Mouse (Mus musculus) hindbrain, embryonic 12.5 days (tissue): ENCODE data around the gene Hoxc4. TPM values are rescaled to one million over a fixed set of nuclear protein-coding genes. Genes with fewer than 3 reads are reported as not detected.

Source experiments
- ATAC-seq: fragments of 200-750 bp; cut with Nextera tagmentation; 2 replicates; pipeline ENCODE4 v1.8.0; 2017; ENCODE audit warnings: moderate TSS enrichment; ENCODE audit not compliant: low FRiP score
- H3K27ac ChIP-seq: fragments of 300-500 bp; sonication (generic); 2 replicates; pipeline ENCODE4 v1.5.1; 2016; ENCODE audit warnings: mild to moderate bottlenecking
- H3K27me3 ChIP-seq: fragments of 300-500 bp; sonication (generic); 2 replicates; pipeline ENCODE4 v1.6.1; 2016; ENCODE audit warnings: mild to moderate bottlenecking
- H3K36me3 ChIP-seq: fragments of 300-500 bp; sonication (generic); 2 replicates; pipeline ENCODE4 v1.6.1; 2016; ENCODE audit warnings: mild to moderate bottlenecking
- H3K4me1 ChIP-seq: fragments of 300-500 bp; sonication (generic); 2 replicates; pipeline ENCODE4 v1.6.1; 2016
- H3K4me2 ChIP-seq: fragments of 300-500 bp; sonication (generic); replicated peaks from 2 replicates; pipeline ENCODE4 v1.6.1; 2016; ENCODE audit warnings: mild to moderate bottlenecking
- H3K4me3 ChIP-seq: fragments of 300-500 bp; sonication (generic); 2 replicates; pipeline ENCODE4 v1.5.1; 2016; ENCODE audit warnings: mild to moderate bottlenecking
- H3K9ac ChIP-seq: fragments of 300-500 bp; sonication (generic); 2 replicates; pipeline ENCODE4 v1.6.1; 2016; ENCODE audit warnings: mild to moderate bottlenecking, moderate library complexity
- H3K9me3 ChIP-seq: fragments of 300-500 bp; sonication (generic); replicated peaks from 2 replicates; pipeline ENCODE4 v1.6.1; 2016; ENCODE audit warnings: mild to moderate bottlenecking
- WGBS: fragments of 180-500 bp; shearing (Covaris S2); methylation state at CpG from one replicate; pipeline ENCODE4 v1.1.7; 2016; 5-methylcytosine and 5-hydroxymethylcytosine counted together
- polyA plus RNA-seq: library from polyadenylated mRNA; unstranded; fragments of >200 nt; fragmentation: Nextera tagmentation; extraction: Ambion mirVana; gene quantifications from 2 replicates; pipeline ENCODE4 v1.2.1, GENCODE M21; 2016

Gene Hoxc4
- polyA plus RNA-seq, 1 experiment from 2014 or later: 34.5 TPM

DNA sequence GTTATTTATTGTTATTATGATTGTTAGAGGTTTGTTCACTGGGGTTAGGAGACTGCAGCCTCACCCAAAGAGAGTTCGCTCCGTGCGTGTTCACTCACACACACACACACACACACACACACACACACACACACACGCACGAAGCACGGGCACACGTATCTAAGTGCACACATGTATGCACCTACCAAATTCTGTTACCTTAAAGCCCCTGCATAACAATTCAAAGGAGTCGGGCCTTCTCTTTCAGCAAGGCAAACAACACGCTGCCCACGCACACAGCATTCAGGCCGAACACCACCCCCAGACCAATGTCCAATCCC, 41.2 kb downstream of the Hoxc4 start:
- peak overlapping the region; percentile 43 for H3K4me2 ChIP-seq
- no peaks in the 10 kb centered on the region for H3K9me3 ChIP-seq
- peak overlapping the region; percentile 32 for H3K4me3 ChIP-seq
- ATAC-seq: no peak
- no peaks in the 10 kb centered on the region for H3K36me3 ChIP-seq
- peak overlapping the region; percentile 92 for H3K27ac ChIP-seq
- H3K4me1 ChIP-seq: peaks cover 4% of the 10 kb centered on the region; the same call in 1 of the 2 replicates
- peak overlapping the region; percentile 68 for H3K9ac ChIP-seq
- 2% methylated on average over 11 of the region's 11 CpGs for WGBS
- H3K27me3 ChIP-seq: peaks cover 94% of the 10 kb centered on the region

DNA sequence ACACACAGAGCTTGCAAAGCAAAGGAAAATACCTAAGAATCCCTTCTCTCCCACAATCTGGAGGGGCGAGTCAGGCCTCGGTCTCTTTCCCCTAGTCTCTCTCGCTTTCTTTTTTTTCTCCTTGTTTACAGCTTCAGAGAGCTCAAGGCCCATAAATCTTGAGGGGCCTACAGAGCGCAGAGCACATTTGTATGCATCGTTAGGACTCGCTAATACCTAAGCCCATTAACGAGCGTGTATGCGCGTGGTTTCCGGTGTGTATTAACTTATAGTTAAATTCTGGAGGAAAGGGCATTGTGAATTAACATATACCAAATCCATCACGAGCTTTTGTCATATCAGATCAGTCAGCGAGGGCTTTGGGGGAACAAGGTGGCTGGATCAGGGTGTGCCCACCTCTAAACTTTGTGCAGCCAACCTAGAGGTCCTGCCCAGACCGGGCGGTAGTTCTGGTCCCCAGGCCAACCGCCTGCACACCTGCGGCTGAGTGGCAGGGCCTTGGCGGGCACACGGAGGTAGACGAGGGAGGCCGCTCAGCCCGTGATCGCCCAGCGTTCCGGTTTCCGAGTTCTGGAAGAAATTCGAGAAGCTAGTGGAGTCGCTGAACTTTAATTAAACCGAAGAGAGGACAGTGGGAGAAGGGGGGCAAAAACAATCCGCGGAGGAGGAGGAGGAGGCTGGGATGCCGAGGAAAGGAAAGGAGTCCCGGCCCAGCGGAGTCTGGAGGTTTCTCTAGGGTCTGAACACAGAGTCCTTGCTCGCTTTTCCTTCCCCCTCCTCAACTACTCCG, 41.8 kb downstream of the Hoxc4 start:
- H3K36me3 ChIP-seq: no peaks in the 10 kb centered on the region
- peaks cover 94% of the 10 kb centered on the region for H3K27me3 ChIP-seq
- peak overlapping the region; percentile 68 for H3K9ac ChIP-seq
- ATAC-seq: peak; percentile 68
- peak overlapping the region; percentile 43 for H3K4me2 ChIP-seq
- peak overlapping the region; percentile 92 for H3K27ac ChIP-seq
- H3K9me3 ChIP-seq: no peaks in the 10 kb centered on the region
- H3K4me3 ChIP-seq: peak overlapping the region; percentile 32
- peaks cover 4% of the 10 kb centered on the region; the same call in 1 of the 2 replicates for H3K4me1 ChIP-seq
- WGBS: 2% methylated on average over 36 of the region's 36 CpGs

DNA sequence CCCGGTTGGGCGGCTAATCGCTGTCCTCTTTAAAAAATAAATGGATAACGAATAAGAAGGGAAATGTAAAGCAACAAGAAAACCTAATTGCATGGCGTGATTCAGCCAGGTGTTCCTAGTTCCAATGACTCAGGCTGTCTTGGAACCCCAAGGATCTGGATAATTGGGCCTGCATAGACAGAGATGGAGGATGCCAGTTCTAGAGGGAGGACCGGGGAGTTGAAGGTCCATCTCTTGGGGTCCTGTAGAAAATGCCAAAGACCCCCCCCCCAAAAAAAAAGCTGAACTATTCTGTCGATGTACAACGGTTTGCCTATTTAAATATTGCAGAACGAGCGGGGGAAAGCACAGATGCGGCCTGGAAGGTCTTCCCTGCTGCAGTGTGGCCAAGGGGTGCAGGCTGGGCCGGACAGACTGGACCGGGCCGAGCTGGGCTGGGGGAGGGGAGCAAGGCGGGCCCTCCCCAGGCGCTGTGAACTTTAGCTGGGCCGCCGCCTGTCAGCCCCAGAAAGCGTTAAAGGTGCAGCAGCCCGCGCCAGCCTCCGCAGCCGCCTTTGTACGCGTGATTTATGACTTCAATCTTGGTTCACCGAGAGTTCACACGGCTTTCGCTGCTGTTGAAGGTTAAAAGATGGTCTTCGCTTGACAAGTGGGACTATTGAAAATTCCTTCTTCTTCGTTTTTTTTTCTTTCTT, 42.5 kb downstream of the Hoxc4 start:
- no peaks in the 10 kb centered on the region for H3K9me3 ChIP-seq
- peak overlapping the region; percentile 92 for H3K27ac ChIP-seq
- peak overlapping the region; percentile 20; the same call in 1 of the 2 replicates for H3K9ac ChIP-seq
- H3K4me3 ChIP-seq: peak overlapping the region; percentile 32; the same call in 1 of the 2 replicates
- H3K4me2 ChIP-seq: peak overlapping the region; percentile 43
- WGBS: 1% methylated on average over 30 of the region's 30 CpGs
- H3K27me3 ChIP-seq: peaks cover 95% of the 10 kb centered on the region
- ATAC-seq: no peak; the same call in 1 of the 2 replicates
- H3K36me3 ChIP-seq: no peaks in the 10 kb centered on the region
- peaks cover 4% of the 10 kb centered on the region; the same call in 1 of the 2 replicates for H3K4me1 ChIP-seq

DNA sequence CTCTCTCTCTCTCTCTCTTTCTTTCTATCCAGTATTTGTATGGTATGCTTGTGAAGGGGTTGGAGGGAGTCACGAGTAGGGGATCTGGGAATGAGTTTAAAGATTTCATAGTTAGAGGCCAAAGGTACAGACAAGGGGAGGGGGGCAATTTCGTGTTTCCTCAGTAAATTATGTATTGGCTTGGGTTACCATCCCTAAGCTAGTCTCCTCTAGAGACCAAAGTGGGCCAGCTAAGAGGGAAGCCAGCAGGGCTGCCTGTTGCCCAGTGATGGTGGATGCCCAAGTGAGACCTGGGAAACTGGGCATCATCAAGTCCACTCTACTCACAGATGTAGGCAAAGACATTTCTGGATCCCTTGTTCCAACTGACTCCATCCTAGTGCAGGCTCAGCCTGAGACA, 43.3 kb downstream of the Hoxc4 start:
- peaks cover 4% of the 10 kb centered on the region; the same call in 1 of the 2 replicates for H3K4me1 ChIP-seq
- H3K27me3 ChIP-seq: peaks cover 95% of the 10 kb centered on the region
- WGBS: 4% methylated on average over 2 of the region's 2 CpGs
- ATAC-seq: no peak
- H3K27ac ChIP-seq: peak overlapping the region; percentile 45; the same call in 1 of the 2 replicates
- H3K9me3 ChIP-seq: no peaks in the 10 kb centered on the region
- 0 out of 2 replicates have a peak overlapping the region, but pooled peaks have one; percentile 3 for H3K4me2 ChIP-seq
- no peak overlapping the region for H3K9ac ChIP-seq
- H3K36me3 ChIP-seq: no peaks in the 10 kb centered on the region
- no peak overlapping the region for H3K4me3 ChIP-seq

DNA sequence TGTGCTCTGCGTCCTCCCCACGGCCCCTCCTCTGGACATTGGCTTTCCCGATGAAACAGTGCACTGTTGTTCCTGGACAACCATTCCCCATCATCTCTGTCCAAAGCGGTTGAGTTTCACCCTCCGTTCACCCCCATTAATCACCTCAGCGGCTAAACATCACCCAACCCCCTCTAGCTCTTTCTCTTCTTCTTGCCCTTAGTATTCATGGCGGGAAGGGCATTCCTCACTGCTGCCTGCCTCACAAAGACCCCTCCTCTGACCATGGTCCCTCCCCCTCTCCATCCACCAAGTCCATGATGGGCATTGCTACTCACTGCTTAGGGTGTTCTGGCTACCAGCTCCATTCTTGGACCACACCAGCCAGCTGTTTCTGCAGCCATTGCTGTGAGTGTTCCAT, 46.9 kb downstream of the Hoxc4 start:
- Histone ChIP-seq H3K27ac (peak overlapping the region; percentile 4; the same call in 1 of the 2 replicates), H3K27me3 (peaks cover 100% of the 10 kb centered on the region)
- WGBS: 22% methylated on average over 7 of the region's 7 CpGs

DNA sequence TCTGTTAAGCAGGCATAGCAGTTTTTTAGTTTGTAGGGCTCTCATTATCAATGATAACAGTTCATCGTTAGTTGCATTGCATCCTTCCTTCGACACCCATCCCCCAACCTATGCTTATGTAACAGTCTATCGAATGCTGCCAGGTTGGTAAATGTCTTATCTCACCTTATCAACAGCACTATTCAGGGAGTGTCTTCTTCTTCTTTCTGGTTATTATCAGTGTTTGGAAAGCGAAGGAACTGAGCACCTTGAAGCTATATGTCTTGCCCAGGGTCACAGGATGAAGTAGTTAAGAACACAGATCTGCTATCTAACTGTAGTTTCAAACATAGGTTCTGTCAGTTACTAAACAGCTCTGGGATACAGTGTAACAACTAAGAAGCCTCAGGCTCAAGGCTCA, 49.0 kb downstream of the Hoxc4 start:
- Histone ChIP-seq H3K9ac (no peak overlapping the region), H3K4me3 (no peak overlapping the region), H3K27ac (no peak overlapping the region), H3K36me3 (no peaks in the 10 kb centered on the region), H3K27me3 (peaks cover 96% of the 10 kb centered on the region), H3K9me3 (no peaks in the 10 kb centered on the region), H3K4me1 (peaks cover 9% of the 10 kb centered on the region), H3K4me2 (no peak overlapping the region)
- no peak for ATAC-seq
- 71% methylated on average over 4 of the region's 4 CpGs for WGBS

More for the DNA sequence above, 46.9 kb downstream of the Hoxc4 start:
- no peaks in the 10 kb centered on the region for H3K36me3 ChIP-seq
- no peak overlapping the region for H3K4me2 ChIP-seq
- ATAC-seq: no peak
- H3K4me1 ChIP-seq: peaks cover 12% of the 10 kb centered on the region
- no peaks in the 10 kb centered on the region for H3K9me3 ChIP-seq
- no peak overlapping the region for H3K4me3 ChIP-seq
- no peak overlapping the region for H3K9ac ChIP-seq

DNA sequence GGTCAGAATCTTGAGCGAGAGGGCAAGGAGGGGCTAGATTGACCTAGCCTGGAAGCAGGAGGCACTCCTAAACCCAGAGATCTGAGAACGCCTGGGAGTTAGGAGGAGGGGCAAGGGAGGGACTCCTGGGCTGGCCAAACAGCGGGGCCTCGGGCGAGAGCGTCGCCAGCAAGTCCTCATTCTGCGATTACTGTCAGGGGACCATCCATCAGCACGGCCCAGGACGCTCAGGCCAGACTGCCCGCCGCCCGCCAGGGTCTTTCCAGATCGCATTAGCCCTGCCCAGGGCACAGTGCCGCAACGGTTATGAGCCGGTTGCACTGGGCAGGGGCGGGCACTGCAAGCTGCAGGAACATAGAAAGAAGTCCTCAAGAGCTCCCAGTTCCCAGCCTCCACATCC, 50.4 kb downstream of the Hoxc4 start:
- Histone ChIP-seq H3K4me1 (peaks cover 9% of the 10 kb centered on the region), H3K4me2 (peak overlapping the region; percentile 35; the same call in 1 of the 2 replicates), H3K9me3 (no peaks in the 10 kb centered on the region), H3K27me3 (peaks cover 81% of the 10 kb centered on the region), H3K36me3 (no peaks in the 10 kb centered on the region), H3K9ac (peak overlapping the region; percentile 32), H3K4me3 (no peak overlapping the region), H3K27ac (peak overlapping the region; percentile 18; the same call in 1 of the 2 replicates)
- ATAC-seq: 0 out of 2 replicates have a peak, but pooled peaks have one; percentile 52
- WGBS: under 1% methylated on average over 18 of the region's 18 CpGs

DNA sequence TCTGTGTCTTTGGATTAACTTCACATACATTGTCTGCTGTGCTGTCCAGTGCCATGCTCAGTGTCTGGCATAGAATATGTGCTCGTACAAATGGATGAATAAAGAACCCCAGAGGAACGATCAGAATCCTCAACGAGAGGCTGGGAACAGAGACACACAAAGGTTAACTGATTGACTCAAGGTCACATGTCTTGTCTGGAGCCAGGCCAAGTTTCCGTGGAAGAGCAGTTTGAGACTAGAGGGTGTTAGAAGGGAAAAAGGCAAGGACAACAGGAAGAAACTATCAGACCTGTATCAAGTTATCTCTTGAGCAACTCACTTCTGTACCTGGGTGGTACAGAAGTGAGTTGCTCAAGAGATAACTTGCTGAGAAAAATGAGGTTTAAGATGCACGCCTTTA, 52.5 kb downstream of the Hoxc4 start:
- Histone ChIP-seq H3K27ac (no peak overlapping the region), H3K4me1 (peaks cover 14% of the 10 kb centered on the region), H3K36me3 (no peaks in the 10 kb centered on the region), H3K27me3 (peaks cover 72% of the 10 kb centered on the region), H3K9me3 (no peaks in the 10 kb centered on the region), H3K4me2 (no peak overlapping the region), H3K9ac (no peak overlapping the region), H3K4me3 (no peak overlapping the region)
- WGBS: 67% methylated on average over 5 of the region's 5 CpGs
- no peak for ATAC-seq

DNA sequence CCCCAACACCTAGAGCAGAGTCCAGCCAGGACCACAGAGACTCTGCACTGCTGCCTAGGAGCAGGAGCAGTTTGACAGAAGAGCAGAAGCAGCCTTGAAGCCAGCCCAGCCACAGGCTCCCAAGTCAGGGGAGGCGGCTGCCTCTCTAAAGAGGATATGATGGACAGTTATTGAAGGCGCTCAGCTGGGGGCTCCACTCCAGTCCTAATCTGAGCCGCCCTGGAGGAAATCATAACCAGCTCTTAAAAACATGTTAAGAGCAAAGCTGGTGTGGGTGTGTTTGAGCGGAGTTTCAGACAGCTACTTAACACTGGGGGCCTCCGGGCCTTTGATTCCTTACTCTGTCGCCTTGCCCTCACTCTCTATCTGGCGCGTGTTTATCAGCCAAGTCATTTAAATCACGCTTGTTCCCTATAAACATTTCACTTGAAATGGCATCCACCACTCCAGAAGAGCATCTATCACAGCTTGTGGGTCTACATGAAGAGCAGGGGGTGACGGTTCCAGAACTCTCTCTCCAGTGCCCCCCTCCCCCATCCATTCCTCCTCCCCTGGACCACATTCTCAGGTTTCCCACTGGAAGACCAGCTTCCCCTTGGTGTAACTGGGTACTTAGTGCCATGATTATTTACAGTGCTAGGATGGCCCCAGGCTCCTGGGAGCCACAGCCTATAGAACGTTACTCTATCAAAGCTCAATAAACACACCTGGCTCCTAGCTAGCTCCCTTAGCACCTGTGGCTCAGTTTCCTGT, 56.1 kb downstream of the Hoxc4 start:
- no peaks in the 10 kb centered on the region for H3K36me3 ChIP-seq
- 50% methylated on average over 11 of the region's 11 CpGs for WGBS
- no peak overlapping the region for H3K4me3 ChIP-seq
- H3K9me3 ChIP-seq: no peaks in the 10 kb centered on the region
- no peak overlapping the region for H3K27ac ChIP-seq
- H3K27me3 ChIP-seq: peaks cover 46% of the 10 kb centered on the region
- no peak for ATAC-seq
- H3K4me2 ChIP-seq: no peak overlapping the region
- H3K9ac ChIP-seq: no peak overlapping the region
- H3K4me1 ChIP-seq: peaks cover 5% of the 10 kb centered on the region

DNA sequence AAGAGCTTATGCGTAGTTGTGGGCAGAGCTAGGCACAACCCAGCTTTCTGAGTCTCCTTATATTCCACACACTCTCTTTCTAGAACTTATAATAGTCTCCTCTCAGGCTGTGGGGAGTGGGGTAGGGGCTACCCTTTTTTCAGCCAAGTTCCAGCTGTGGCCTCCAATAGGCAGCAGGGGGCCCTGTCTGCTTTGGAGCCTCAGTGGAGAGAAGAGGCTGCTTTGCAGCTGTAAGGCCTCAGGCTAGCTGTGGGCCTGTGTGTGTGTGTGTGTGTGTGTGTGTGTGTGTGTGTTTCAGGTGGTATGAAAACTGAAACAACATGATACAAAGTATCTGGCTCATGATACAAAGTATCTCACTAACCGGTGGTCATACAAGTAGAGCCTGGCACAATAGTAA, 58.9 kb downstream of the Hoxc4 start:
- 65% methylated on average over 2 of the region's 2 CpGs for WGBS
- peaks cover 5% of the 10 kb centered on the region for H3K4me1 ChIP-seq
- no peak overlapping the region for H3K4me3 ChIP-seq
- no peaks in the 10 kb centered on the region for H3K9me3 ChIP-seq
- H3K36me3 ChIP-seq: no peaks in the 10 kb centered on the region
- H3K27ac ChIP-seq: no peak overlapping the region
- peaks cover 37% of the 10 kb centered on the region for H3K27me3 ChIP-seq
- no peak overlapping the region for H3K4me2 ChIP-seq
- ATAC-seq: no peak
- no peak overlapping the region for H3K9ac ChIP-seq

DNA sequence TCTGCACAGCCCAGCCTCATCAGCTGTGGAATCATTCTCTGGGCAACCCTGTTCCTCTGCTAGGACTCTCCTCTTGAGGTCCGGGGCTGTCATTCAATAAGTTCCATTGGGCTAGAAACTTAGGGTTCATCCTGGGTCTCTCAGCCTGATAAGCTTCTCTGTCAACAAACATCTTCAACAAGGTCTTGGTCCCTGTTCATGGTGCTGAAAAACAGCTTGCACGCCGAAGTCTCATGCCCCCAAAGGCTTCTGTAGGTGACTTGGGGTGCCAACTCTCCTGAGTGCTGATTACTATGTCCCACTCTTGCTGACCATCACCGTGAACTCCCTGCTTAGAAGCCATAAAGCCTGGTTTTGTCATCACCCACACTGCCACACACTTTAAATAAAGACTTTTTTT, 63.9 kb downstream of the Hoxc4 start:
- peaks cover 68% of the 10 kb centered on the region for H3K27me3 ChIP-seq
- no peak for ATAC-seq

DNA sequence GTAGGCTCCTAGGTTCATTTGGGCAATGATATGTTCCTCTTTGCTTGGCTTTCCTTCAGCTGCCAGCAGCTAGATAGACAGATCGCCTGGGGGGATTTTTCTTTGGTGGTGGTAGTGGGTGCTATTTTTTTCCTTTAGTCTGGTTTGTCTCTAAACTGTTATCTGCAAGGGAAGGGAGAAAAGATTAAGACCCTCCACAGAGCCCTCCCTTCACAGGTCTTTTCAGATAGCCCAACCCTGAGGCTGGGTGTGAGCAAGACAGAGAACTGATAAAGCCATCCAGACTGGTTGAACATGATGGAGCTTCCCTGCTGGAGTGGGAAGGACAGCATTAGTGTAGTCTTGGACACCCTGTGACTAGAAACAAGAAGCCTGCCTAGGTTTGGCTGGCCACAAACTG, 64.9 kb downstream of the Hoxc4 start:
- H3K9me3 ChIP-seq: no peaks in the 10 kb centered on the region
- peaks cover 19% of the 10 kb centered on the region for H3K4me1 ChIP-seq
- no peak overlapping the region for H3K4me3 ChIP-seq
- no peaks in the 10 kb centered on the region for H3K36me3 ChIP-seq
- 85% methylated on average over 1 of the region's 1 CpGs for WGBS
- peaks cover 75% of the 10 kb centered on the region for H3K27me3 ChIP-seq
- H3K4me2 ChIP-seq: no peak overlapping the region
- H3K9ac ChIP-seq: no peak overlapping the region
- no peak for ATAC-seq
- H3K27ac ChIP-seq: no peak overlapping the region

More for the DNA sequence above, 63.9 kb downstream of the Hoxc4 start:
- Histone ChIP-seq H3K4me3 (no peak overlapping the region), H3K4me1 (peaks cover 19% of the 10 kb centered on the region), H3K4me2 (no peak overlapping the region), H3K27ac (no peak overlapping the region), H3K36me3 (no peaks in the 10 kb centered on the region), H3K9ac (no peak overlapping the region), H3K9me3 (no peaks in the 10 kb centered on the region)
- 52% methylated on average over 4 of the region's 4 CpGs for WGBS
